Mouse (Mus musculus) testis, adult 10 weeks (tissue): ENCODE results near the gene Smc1a. TPM values are rescaled to one million over a fixed set of nuclear protein-coding genes. Genes with fewer than 3 reads are reported as not detected.

Source experiments
- polyA plus RNA-seq: library from polyadenylated mRNA; stranded (reverse); fragments of 350-450 nt; fragmentation: Illumina TruSeq; extraction: RNeasy Lipid Tissue Mini Kit (QIAGEN cat#74804); gene quantifications from one replicate; pipeline ENCODE4 v1.2.3, GENCODE M21; 2014; ENCODE audit warnings: low read depth, low replicate concordance

The Smc1a gene
- 9.7 TPM for polyA plus RNA-seq

DNA sequence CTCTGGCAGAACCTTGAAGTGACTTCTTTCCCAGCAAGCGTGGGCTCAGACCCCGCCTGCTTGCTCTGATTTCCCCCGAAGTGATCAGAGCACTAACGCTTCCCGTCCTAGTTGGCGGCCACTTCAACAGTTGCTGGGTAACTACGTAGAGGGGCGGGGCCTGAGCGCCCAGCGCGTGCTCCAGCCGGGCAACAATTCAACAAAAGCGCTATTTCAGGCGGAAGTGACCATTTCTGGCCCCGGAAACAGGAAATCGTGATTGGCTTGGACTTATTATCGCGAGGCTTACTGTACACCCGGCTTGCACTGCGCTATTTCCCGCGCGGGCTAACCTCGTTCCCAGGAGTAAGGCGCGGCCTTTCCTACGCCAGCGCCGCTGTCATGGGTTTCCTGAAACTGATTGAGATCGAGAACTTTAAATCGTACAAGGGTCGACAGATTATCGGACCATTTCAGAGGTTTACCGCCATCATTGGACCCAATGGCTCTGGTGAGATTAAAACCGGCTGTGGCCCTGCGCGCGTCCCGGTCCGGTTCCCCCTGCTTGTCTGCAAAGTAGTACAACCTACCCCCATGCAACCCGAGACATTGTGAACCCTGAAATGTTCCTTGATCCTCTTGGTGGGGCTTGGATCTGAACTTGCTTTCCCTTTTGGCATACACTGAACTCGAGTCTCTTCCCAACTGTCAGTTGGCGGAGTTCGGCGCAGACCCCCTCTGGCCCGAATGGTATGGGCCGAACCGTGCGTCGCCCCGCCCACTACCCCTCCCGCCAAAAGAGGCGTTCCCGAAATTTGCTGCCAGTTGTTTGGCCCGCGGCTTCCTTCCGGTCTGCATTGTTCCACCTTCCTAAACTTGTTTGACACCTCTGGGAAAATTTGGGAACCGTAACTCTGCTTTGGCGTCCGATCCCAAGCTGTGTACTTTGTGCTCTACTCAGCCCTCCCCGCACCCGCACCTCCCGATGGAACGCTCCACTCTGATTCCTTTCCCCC lies at the start of gene Smc1a, which contains the start of gene Ribc1:
TSS of gene Smc1a (plus strand) at position 278 of the 995 bp plus-strand sequence.
TSS of gene Ribc1 (minus strand) at position 145 of the 995 bp plus-strand sequence.

DNA sequence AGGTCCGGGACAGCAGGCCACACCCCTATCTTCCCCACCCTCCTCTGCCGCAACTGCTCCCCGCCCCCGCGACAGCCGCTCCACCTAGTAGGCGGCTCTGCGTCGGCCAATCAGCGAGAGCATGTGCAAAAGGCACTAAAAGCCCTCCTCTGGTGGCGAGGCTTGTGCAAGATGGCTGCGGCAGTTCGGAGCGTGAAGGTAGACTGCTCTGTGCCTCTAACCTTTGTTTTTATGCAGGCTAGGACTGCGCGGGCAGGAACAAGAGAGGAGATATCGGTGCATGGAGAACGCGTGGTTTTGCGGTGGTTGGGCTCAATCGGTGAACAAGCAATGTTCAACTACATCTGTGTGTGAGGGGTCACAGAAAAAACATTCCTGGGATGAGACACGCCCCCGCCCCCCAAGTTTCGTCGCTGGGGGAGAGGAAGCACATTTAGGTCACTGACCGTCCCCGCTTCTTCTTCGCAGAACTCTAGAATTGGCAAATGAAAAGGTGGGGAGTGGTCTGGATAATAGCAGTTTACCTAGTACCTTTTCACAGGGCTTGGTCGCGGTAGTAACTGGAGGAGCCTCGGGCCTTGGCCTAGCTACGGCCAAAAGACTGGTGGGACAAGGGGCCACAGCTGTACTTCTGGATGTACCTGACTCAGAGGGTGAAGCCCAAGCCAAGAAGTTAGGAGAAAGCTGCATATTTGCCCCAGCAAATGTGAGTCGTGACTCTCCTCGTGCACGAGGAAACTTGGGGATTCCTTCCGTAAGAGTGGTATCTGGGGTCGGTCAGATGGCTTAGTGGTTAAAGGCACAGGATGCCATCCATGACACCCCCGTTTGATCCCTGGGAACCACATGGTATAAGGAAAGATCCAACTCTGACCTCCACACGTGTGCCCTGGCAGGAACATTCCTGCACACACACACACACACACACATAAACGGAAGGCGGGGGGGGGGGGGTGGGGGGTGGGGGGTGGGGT lies 14.2 kb upstream of the Smc1a start, which contains the start of gene Hsd17b10:
TSS of gene Hsd17b10 (plus strand) at position 109 of the 974 bp plus-strand sequence.

Other genes with a start within 250 kb of the Smc1a start
- 59.1 TPM for gene Huwe1, start 215.6 kb upstream of the Smc1a start, polyA plus RNA-seq
- 13.6 TPM for gene Hsd17b10, start 14.6 kb upstream of the Smc1a start, polyA plus RNA-seq
- gene Ribc1, start 133 bp upstream of the Smc1a start, polyA plus RNA-seq = 32.1 TPM
- 0.43 TPM for gene Iqsec2, start 127.8 kb downstream of the Smc1a start, polyA plus RNA-seq
- 2.9 TPM for gene Kdm5c, start 216.6 kb downstream of the Smc1a start, polyA plus RNA-seq